Mouse (Mus musculus) midbrain, embryonic 11.5 days (tissue): ENCODE data around the gene Ncdn. TPM values are rescaled to one million over a fixed set of nuclear protein-coding genes. Genes with fewer than 3 reads are reported as not detected.

Experiments
- ATAC-seq: fragments of 200-750 bp; cut with Nextera tagmentation; 2 replicates; pipeline ENCODE4 v1.8.0; 2017; ENCODE audit warnings: moderate TSS enrichment, moderate library complexity; ENCODE audit not compliant: low FRiP score
- DNase-seq: peaks from one replicate; pipeline ENCODE4 v3.0.0; 2015; ENCODE audit warnings: low spot score; ENCODE audit errors: missing footprints
- H3K27ac ChIP-seq: fragments of 300-500 bp; sonication (generic); 2 replicates; pipeline ENCODE4 v1.5.1; 2014; ENCODE audit warnings: low read depth, low read length
- H3K27me3 ChIP-seq: fragments of 300-500 bp; sonication (generic); 2 replicates; pipeline ENCODE4 v1.6.1; 2014; ENCODE audit warnings: mild to moderate bottlenecking, low read length, moderate library complexity, mixed read lengths; ENCODE audit not compliant: control insufficient read depth, insufficient read depth
- H3K36me3 ChIP-seq: fragments of 300-500 bp; sonication (generic); 2 replicates; pipeline ENCODE4 v1.6.1; 2014; ENCODE audit warnings: mild to moderate bottlenecking, low read length, moderate library complexity, mixed read lengths; ENCODE audit not compliant: control insufficient read depth, insufficient read depth
- H3K4me1 ChIP-seq: fragments of 300-500 bp; sonication (generic); 2 replicates; pipeline ENCODE4 v1.6.1; 2014; ENCODE audit warnings: low read length; ENCODE audit not compliant: control insufficient read depth, insufficient read depth
- H3K4me2 ChIP-seq: fragments of 300-500 bp; sonication (generic); 2 replicates; pipeline ENCODE4 v1.6.1; 2014; ENCODE audit warnings: mild to moderate bottlenecking, moderate library complexity
- H3K4me3 ChIP-seq: fragments of 300-500 bp; sonication (generic); 2 replicates; pipeline ENCODE4 v1.5.1; 2014; ENCODE audit warnings: low read depth, low read length
- H3K9ac ChIP-seq: fragments of 300-500 bp; sonication (generic); 2 replicates; pipeline ENCODE4 v1.6.1; 2014; ENCODE audit warnings: low read length
- H3K9me3 ChIP-seq: fragments of 300-500 bp; sonication (generic); 2 replicates; pipeline ENCODE4 v1.6.1; 2016; ENCODE audit warnings: low read length; ENCODE audit not compliant: control insufficient read depth
- WGBS: fragments of 180-500 bp; shearing (Covaris S2); extraction: QIAGEN DNeasy Blood & Tissue Kit; methylation state at CpG from one replicate; pipeline ENCODE4 v1.1.7; 2014; 5-methylcytosine and 5-hydroxymethylcytosine counted together
- polyA plus RNA-seq: library from polyadenylated mRNA; unstranded; fragments of >200 nt; fragmentation: Nextera tagmentation; extraction: Ambion mirVana; gene quantifications from 2 replicates; pipeline ENCODE4 v1.2.1, GENCODE M21; 2014

Ncdn gene
- polyA plus RNA-seq, 1 experiment from 2014 or later = 23.3 TPM

DNA sequence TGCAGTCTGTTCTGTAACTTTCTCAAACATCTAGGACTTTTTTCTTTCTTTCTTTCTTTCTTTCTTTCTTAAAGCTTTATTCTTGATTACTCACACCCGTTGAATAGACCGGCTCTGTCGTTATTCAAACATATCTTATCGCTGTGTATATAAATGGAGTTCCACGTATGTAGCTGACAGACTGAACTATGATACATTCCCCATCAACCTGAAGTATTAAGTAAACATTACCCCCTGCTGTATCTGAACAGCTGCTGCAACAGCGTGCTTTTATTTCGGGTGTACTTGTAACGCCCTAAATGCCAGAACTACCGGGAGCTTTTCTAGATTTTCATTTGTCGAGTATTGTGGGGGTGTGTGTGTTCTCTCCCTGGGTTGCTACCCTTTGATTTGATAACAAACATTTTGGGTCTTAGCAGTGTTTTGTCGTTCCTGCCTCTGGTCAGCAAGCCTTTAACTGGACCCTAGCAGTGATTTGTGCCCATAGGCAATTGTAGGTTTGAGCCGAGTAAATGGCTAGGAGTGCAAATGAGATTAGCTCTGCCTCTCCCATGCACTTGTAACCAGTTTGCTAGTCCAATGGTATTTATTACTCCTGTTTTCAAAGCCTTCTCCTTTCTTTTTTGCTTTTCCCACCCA is 1.6 kb upstream of the Ncdn start:
- H3K9ac ChIP-seq = peak overlapping the region; percentile 33; the same call in 1 of the 2 replicates
- no peaks in the 10 kb centered on the region for H3K9me3 ChIP-seq
- H3K27me3 ChIP-seq = no peaks in the 10 kb centered on the region
- ATAC-seq (no peak), DNase-seq (no peak)
- H3K4me3 ChIP-seq = peak overlapping the region; percentile 89
- peak overlapping the region; percentile 85 for H3K4me2 ChIP-seq
- 0 out of 2 replicates have a peak, but pooled peaks cover 2% of the 10 kb centered on the region for H3K36me3 ChIP-seq
- peaks cover 20% of the 10 kb centered on the region for H3K4me1 ChIP-seq
- no peak overlapping the region for H3K27ac ChIP-seq
- 55% methylated on average over 12 of the region's 12 CpGs for WGBS

DNA sequence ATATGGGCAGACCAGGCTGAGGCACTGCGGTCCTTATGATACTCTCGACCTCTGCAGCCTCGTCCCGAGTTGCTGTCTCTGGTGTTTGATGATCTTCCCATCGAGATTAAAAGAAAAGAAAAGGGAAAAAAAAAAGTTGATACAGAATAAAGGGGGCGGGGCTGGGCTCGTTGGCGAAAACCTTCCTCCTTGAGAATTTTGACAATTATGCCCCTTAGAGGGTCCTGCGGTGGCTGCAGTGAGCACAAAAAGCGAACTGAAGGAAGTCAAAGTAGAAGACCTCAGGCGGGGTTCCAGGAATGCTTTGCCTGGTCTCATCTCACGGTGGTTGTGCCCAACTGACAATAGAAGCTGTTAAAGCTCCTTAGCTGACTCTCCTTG is 983 bp upstream of the Ncdn start:
- Histone ChIP-seq H3K4me2 (peak overlapping the region; percentile 85), H3K9ac (peak overlapping the region; percentile 93), H3K27me3 (no peaks in the 10 kb centered on the region), H3K4me1 (peaks cover 20% of the 10 kb centered on the region), H3K36me3 (0 out of 2 replicates have a peak, but pooled peaks cover 2% of the 10 kb centered on the region), H3K4me3 (peak overlapping the region; percentile 89), H3K27ac (peak overlapping the region; percentile 95), H3K9me3 (no peaks in the 10 kb centered on the region)
- ATAC-seq (no peak), DNase-seq (peak; percentile 92)
- 0% methylated on average over 12 of the region's 12 CpGs for WGBS

DNA sequence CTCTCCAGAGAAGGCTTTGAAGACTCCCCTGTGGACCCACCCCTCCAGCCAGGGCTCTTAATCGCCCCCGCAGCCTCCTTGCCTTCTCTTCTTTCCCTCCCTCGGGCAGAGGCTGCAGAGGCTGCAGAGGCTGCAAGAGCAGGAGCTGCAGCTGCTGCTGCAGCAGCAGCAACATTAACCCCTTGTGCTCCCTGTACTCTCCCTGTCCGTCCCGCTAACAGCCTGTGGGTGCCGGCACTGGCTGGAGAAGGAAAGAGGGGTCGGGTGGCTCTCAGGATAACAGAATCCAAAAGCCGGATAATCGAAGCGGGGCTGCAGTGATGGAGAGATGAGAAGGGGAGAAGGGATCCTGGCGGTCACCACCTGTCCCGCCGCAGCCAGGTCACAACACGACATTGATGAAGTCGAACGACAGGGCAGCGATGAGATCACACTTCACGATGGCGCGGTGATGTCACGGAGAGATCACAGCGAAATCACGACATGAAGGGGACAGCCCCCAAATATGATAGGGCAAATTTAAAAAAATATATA is 563 bp downstream of the Ncdn start:
- peak; percentile 15 for ATAC-seq
- H3K4me1 ChIP-seq = peaks cover 20% of the 10 kb centered on the region
- WGBS = under 1% methylated on average over 23 of the region's 23 CpGs

DNA sequence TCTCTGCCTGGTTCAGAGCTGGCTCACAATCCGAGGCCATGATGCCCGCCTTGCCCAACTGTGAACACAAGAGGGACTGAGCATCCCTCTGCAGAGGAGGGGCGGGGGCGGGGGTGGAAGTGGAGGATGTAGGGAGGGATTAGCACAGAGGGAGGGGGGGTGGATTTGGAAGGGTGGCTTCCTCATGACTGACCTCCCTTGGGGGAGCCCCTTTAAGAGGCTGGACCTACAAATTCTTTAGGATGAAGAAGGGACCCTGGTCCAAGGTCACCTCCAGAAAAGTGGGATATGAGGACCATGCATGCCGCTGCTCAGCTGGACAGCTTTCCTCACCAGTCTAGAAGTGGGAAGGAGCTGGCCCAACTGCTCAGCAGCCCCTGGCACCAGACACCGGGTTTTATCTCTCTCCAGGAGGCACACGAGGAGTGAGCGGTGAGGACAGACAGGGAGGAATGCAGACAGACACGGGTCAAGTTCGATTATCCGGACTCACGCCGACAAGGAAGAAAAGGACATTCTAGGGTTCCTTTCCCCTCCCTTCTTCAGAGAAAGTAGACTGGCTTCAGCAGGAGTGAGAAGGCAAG is 1.1 kb downstream of the Ncdn start:
- H3K27ac ChIP-seq = no peak overlapping the region; the same call in 1 of the 2 replicates
- peak; percentile 85 for DNase-seq
- H3K4me1 ChIP-seq = peaks cover 20% of the 10 kb centered on the region
- WGBS = 1% methylated on average over 11 of the region's 13 CpGs
- peak overlapping the region; percentile 85 for H3K4me2 ChIP-seq
- H3K36me3 ChIP-seq = peaks cover 6% of the 10 kb centered on the region; the same call in 1 of the 2 replicates
- no peak for ATAC-seq
- H3K27me3 ChIP-seq = no peaks in the 10 kb centered on the region
- no peaks in the 10 kb centered on the region for H3K9me3 ChIP-seq
- H3K9ac ChIP-seq = peak overlapping the region; percentile 93
- H3K4me3 ChIP-seq = peak overlapping the region; percentile 89

More for the DNA sequence above, 563 bp downstream of the Ncdn start:
- peak overlapping the region; percentile 93 for H3K9ac ChIP-seq
- H3K4me3 ChIP-seq = peak overlapping the region; percentile 89
- peak overlapping the region; percentile 85 for H3K4me2 ChIP-seq
- peak overlapping the region; percentile 95 for H3K27ac ChIP-seq
- no peaks in the 10 kb centered on the region for H3K27me3 ChIP-seq
- DNase-seq = peak; percentile 97
- H3K36me3 ChIP-seq = peaks cover 6% of the 10 kb centered on the region; the same call in 1 of the 2 replicates
- H3K9me3 ChIP-seq = no peaks in the 10 kb centered on the region

DNA sequence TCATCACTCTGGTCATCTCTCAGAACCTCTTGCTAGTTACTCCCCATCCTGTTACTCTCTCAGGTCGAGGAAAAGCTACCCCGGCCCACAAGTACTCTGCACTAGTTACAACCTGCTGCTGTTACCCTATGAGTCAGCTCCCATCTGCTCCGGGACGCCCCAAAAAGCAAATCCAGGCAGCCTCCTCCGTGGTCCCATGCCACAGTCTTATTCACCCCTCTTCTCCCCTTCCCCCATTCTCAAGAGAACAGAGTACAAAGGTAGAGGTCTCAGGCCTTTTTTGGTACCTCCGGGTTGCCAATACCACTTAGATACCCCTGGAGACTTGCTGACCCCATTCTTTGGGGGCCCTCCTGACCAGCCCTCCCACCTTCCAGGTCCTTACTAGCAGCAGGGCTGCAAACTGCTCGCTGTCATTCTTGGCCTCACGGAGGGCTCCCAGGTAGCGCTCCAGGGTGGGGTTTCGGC is 1.6 kb downstream of the Ncdn start:
- peaks cover 20% of the 10 kb centered on the region for H3K4me1 ChIP-seq
- no peak overlapping the region for H3K27ac ChIP-seq
- H3K4me3 ChIP-seq = peak overlapping the region; percentile 89
- H3K9me3 ChIP-seq = no peaks in the 10 kb centered on the region
- no peaks in the 10 kb centered on the region for H3K27me3 ChIP-seq
- H3K9ac ChIP-seq = peak overlapping the region; percentile 93; the same call in 1 of the 2 replicates
- H3K36me3 ChIP-seq = peaks cover 6% of the 10 kb centered on the region; the same call in 1 of the 2 replicates
- DNase-seq (no peak), ATAC-seq (no peak)
- whole genome bisulfite sequencing = 43% methylated on average over 10 of the region's 10 CpGs
- H3K4me2 ChIP-seq = peak overlapping the region; percentile 85

DNA sequence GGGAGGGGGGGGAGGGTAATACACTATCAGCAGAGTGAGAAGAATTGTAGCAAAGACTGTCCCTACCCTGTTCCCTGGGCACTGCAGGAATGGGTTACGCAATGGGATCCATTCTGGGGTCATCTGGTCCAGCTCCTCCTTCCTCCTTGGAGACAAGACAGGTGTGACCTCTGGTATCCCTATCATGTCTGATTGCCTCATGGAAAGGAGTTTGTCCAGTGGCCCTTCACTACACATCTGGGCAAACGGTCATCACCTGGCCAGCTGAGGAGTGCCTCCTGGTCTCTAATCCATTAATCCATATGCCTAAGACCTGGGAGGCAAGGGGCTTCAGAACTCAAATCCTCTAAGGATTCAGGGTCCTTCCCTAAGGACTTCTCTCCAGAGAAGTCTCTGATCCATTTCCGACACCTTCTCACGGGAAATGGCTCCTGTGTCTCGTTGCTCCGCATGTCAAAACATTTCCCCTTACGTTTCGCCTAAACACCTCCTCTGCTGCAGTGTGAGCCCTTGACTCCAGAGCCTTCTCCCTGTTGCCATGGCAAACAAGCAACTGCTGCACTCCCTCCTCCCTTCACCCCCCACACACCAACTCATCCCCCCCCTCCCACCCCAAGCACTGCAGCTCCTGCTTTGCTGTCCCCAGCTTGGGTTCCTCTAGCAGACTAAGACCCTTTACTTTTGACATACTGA is 2.2 kb downstream of the Ncdn start:
- DNase-seq (no peak), ATAC-seq (no peak)
- Histone ChIP-seq H3K4me1 (peaks cover 20% of the 10 kb centered on the region), H3K9me3 (no peaks in the 10 kb centered on the region), H3K27ac (no peak overlapping the region), H3K27me3 (no peaks in the 10 kb centered on the region), H3K4me2 (peak overlapping the region; percentile 85; the same call in 1 of the 2 replicates), H3K9ac (no peak overlapping the region), H3K36me3 (peaks cover 6% of the 10 kb centered on the region; the same call in 1 of the 2 replicates), H3K4me3 (no peak overlapping the region)
- 75% methylated on average over 8 of the region's 8 CpGs for WGBS

DNA sequence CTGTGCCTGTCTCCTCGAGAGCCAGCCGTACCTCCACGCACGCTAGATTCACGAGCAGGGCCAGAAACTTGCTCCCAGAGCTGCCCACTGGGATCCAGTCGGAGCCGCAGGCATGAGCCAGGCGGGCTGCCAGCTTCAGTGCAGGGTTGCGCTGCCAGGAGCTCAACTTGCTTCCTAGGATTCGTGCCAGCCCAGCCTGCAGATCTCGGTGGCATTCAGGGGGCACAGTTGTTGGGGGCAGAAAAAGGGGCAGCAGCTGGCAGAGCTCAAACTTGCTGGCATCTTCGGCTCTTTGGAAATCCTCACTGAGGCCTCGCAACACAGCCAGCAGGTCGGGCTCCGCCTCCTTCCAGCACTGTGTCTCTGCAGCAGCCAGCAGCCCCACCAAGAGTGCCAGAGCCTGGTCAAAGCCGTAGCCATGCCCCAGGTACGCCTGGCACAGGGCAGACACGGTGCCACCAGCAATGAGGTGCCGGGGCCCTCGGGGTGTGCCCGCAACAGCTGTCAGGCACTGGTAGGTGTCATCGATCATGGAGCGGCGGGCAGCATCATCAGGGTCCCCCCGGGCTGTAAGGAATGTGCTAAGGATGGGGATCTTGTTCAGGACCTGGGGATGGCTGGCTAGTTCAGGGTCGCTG is 3.1 kb downstream of the Ncdn start:
- no peaks in the 10 kb centered on the region for H3K9me3 ChIP-seq
- no peak overlapping the region for H3K4me3 ChIP-seq
- 92% methylated on average over 26 of the region's 26 CpGs for WGBS
- DNase-seq = no peak
- H3K36me3 ChIP-seq = peaks cover 6% of the 10 kb centered on the region; the same call in 1 of the 2 replicates
- no peak overlapping the region for H3K27ac ChIP-seq
- no peaks in the 10 kb centered on the region; the same call in 1 of the 2 replicates for H3K27me3 ChIP-seq
- no peak for ATAC-seq
- no peak overlapping the region for H3K9ac ChIP-seq
- H3K4me1 ChIP-seq = peaks cover 20% of the 10 kb centered on the region
- no peak overlapping the region for H3K4me2 ChIP-seq

DNA sequence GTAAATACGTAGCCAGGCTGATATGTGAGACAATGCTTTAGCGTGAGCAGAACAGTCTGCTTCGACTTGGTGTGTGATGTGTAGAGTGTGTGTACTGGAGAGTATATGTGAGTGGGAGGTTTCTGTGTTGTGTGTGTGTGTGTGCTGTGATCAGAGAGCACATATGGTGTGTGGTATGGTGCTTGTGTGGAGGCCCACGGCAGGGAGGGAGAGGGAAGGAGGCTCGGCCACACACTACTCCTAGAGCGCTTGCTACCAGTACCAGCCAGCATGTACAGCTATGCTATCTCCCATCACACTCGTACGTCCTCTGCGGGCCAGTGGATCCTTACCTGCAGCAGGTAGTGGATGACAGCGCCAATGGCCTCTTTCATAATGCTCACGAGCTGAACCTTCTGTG is 3.7 kb downstream of the Ncdn start:
- H3K9ac ChIP-seq = no peak overlapping the region
- no peaks in the 10 kb centered on the region for H3K9me3 ChIP-seq
- ATAC-seq (no peak), DNase-seq (no peak)
- H3K4me1 ChIP-seq = peaks cover 17% of the 10 kb centered on the region
- H3K4me2 ChIP-seq = no peak overlapping the region
- H3K4me3 ChIP-seq = no peak overlapping the region
- no peak overlapping the region for H3K27ac ChIP-seq
- 93% methylated on average over 11 of the region's 11 CpGs for WGBS
- H3K36me3 ChIP-seq = peaks cover 9% of the 10 kb centered on the region; the same call in 1 of the 2 replicates
- H3K27me3 ChIP-seq = no peaks in the 10 kb centered on the region; the same call in 1 of the 2 replicates
